ENCODE assay signal across 8 mouse cellular contexts in genomic region chr10:20312736-20313301, GRCm38 (mm10). TPM values are rescaled to one million over a fixed set of nuclear protein-coding genes. Genes with fewer than 3 reads are reported as not detected.
DNase-seq lines count a peak whose midpoint lies in the region; ATAC-seq and TF ChIP-seq lines count a peak whose summit lies in the region.

No protein-coding gene starts in this region.

- H3K27ac ChIP-seq in hindbrain, embryonic 10.5 days: peak overlapping the region; percentile 99
- H3K27ac ChIP-seq in lung, embryonic 15.5 days: peak overlapping the region; percentile 99
- peak overlapping the region; percentile 93 for H3K27ac ChIP-seq in olfactory bulb, adult 2 months (ENCODE audit: insufficient read depth, low read depth, low read length)

- H3K27me3 ChIP-seq in hindbrain, embryonic 10.5 days (ENCODE audit: insufficient read depth, poor library complexity, severe bottlenecking): no peaks in the 10 kb centered on the region
- H3K27me3 ChIP-seq in lung, embryonic 15.5 days: no peaks in the 10 kb centered on the region

- H3K4me2 ChIP-seq in lung, embryonic 15.5 days: peak overlapping the region; percentile 62

- DNase-seq in Muller cell, postnatal 12 days (ENCODE audit: inconsistent ontology term): peak; percentile 89
- peak; percentile 88 for DNase-seq in cerebellum, adult 9-10 months
- DNase-seq in hindbrain, embryonic 10.5 days (ENCODE audit: low spot score): peak; percentile 88
- DNase-seq in layer of hippocampus, adult 9-10 months (ENCODE audit: low spot score): peak; percentile 56
- DNase-seq in thymus, adult 18-20 months: peak; percentile 86 to 88

- WGBS in hindbrain, embryonic 10.5 days: under 1% methylated on average over 54 of the region's 54 CpGs
- under 1% methylated on average over 54 of the region's 54 CpGs for WGBS in lung, embryonic 15.5 days
- under 1% methylated on average over 54 of the region's 54 CpGs for WGBS in olfactory bulb, adult 2 months

- peak overlapping the region; percentile 77 for H3K4me3 ChIP-seq in hindbrain, embryonic 10.5 days
- H3K4me3 ChIP-seq in lung, embryonic 15.5 days: peak overlapping the region; percentile 93
- H3K4me3 ChIP-seq in olfactory bulb, adult 2 months (ENCODE audit: insufficient read depth, low read depth, low read length): peak overlapping the region; percentile 74

- TF ChIP-seq CTCF in olfactory bulb, adult 2 months (IDR thresholded peaks at IDR 0.05; ENCODE audit: insufficient read depth, low read depth, low read length): no peak

- peaks cover 22% of the 10 kb centered on the region for H3K4me1 ChIP-seq in hindbrain, embryonic 10.5 days (replicated peaks)
- peaks cover 18% of the 10 kb centered on the region; the same call in 1 of the 2 replicates for H3K4me1 ChIP-seq in lung, embryonic 15.5 days
- H3K4me1 ChIP-seq in olfactory bulb, adult 2 months (ENCODE audit: control insufficient read depth, insufficient read depth, low read length): 0 out of 2 replicates have a peak, but pooled peaks cover 2% of the 10 kb centered on the region

- no peak for TF ChIP-seq POLR2A in olfactory bulb, adult 2 months (IDR thresholded peaks at IDR 0.05; ENCODE audit: insufficient read depth, low read depth, low read length)

- no peaks in the 10 kb centered on the region for H3K9me3 ChIP-seq in hindbrain, embryonic 10.5 days
- no peaks in the 10 kb centered on the region for H3K9me3 ChIP-seq in lung, embryonic 15.5 days

- ATAC-seq in frontal cortex, adult (ENCODE audit: low TSS enrichment): peak; percentile 64
- peak; percentile 79 for ATAC-seq in lung, embryonic 15.5 days (ENCODE audit: borderline replicate concordance, extremely low read depth, low FRiP score, low TSS enrichment)

- H3K36me3 ChIP-seq in hindbrain, embryonic 10.5 days: peaks cover 24% of the 10 kb centered on the region
- H3K36me3 ChIP-seq in lung, embryonic 15.5 days: no peaks in the 10 kb centered on the region

- H3K9ac ChIP-seq in lung, embryonic 15.5 days: peak overlapping the region; percentile 95

RNA-seq across cellular contexts. Expression of gene Bclaf1, which starts 0.6 kb away (rescaled TPM):
- 124 and 155 TPM in 2 replicates for polyA plus RNA-seq in hindbrain, embryonic 10.5 days (2016; fragmentation: Nextera tagmentation; extraction: Ambion mirVana)
- polyA plus RNA-seq in lung, embryonic 15.5 days (2015; fragmentation: Nextera tagmentation; extraction: Ambion mirVana): 117 and 124 TPM in 2 replicates
- polyA plus RNA-seq in olfactory bulb, adult 2 months (2012; ENCODE audit: insufficient read depth, insufficient read length, low replicate concordance, missing spikeins): 354 TPM in 1 of 2 replicates, not detected in the other

RNA-seq across cellular contexts. Expression of gene Mtfr2, which starts 34.8 kb away (rescaled TPM):
- 2.7 and 4.3 TPM in 2 replicates for polyA plus RNA-seq in hindbrain, embryonic 10.5 days (2016; fragmentation: Nextera tagmentation; extraction: Ambion mirVana)
- polyA plus RNA-seq in lung, embryonic 15.5 days (2015; fragmentation: Nextera tagmentation; extraction: Ambion mirVana): 2.2 and 3.1 TPM in 2 replicates
- not detected in 2 replicates for polyA plus RNA-seq in olfactory bulb, adult 2 months (2012; ENCODE audit: insufficient read depth, insufficient read length, low replicate concordance, missing spikeins)

Comparison
In these comparisons a context has a peak if more than half of its experiments do, and no peak if none do; other contexts are left out.
1. Peak in every context shown above with its lines: DNase-seq, ATAC-seq, H3K4me3 ChIP-seq and H3K27ac ChIP-seq.